Mouse (Mus musculus) right cerebral cortex, adult 18-20 months (tissue): ENCODE measurements at regions not wholly inside any gene's neighbourhood (a gene's known extent, or its start where the extent isn't known, plus 50 kb on each side); places are given as distances from the start of the nearest gene placed in this dataset.
A peak's percentile ranks its signal among the peaks of the same experiment; 100 is the strongest.

ENCODE experiments used
- DNase-seq: peaks from one replicate; pipeline ENCODE4 v3.0.0; 2022; ENCODE audit warnings: mixed read lengths

GRCm38 (mm10) chr4:153003338-153003737 is 479.3 kb downstream of the Ajap1 start:
- no peak for DNase-seq

GRCm38 (mm10) chr4:153002516-153002915 is 480.1 kb downstream of the Ajap1 start:
- peak; percentile 46 for DNase-seq

GRCm38 (mm10) chr4:153001761-153002160 is 480.9 kb downstream of the Ajap1 start:
- DNase-seq: no peak

- no peak for DNase-seq
Measured at GRCm38 (mm10) chr4:152999526-152999925, 483.1 kb downstream of the Ajap1 start.

- DNase-seq: no peak
Measured at GRCm38 (mm10) chr4:152997251-152997650, 485.4 kb downstream of the Ajap1 start.

- DNase-seq: no peak
Measured at GRCm38 (mm10) chr4:152996641-152997040, 486.0 kb downstream of the Ajap1 start.

GRCm38 (mm10) chr4:152995052-152995595 is 487.5 kb downstream of the Ajap1 start:
- DNase-seq: no peak

GRCm38 (mm10) chr4:152994206-152994605 is 488.4 kb downstream of the Ajap1 start:
- no peak for DNase-seq

GRCm38 (mm10) chr4:152990266-152990665 is 492.3 kb downstream of the Ajap1 start:
- no peak for DNase-seq

- DNase-seq: peak; percentile 51
Measured at GRCm38 (mm10) chr4:152987726-152988125, 494.9 kb downstream of the Ajap1 start.

- no peak for DNase-seq
Measured at GRCm38 (mm10) chr4:152975012-152975675, 497.5 kb upstream of the Kcnab2 start.

GRCm38 (mm10) chr4:152963001-152963400 is 485.3 kb upstream of the Kcnab2 start:
- no peak for DNase-seq

- DNase-seq: no peak
Measured at GRCm38 (mm10) chr4:152962165-152962564, 484.5 kb upstream of the Kcnab2 start.

- DNase-seq: no peak
Measured at GRCm38 (mm10) chr4:152961677-152962076, 484.0 kb upstream of the Kcnab2 start.

GRCm38 (mm10) chr4:152959627-152960230 is 482.1 kb upstream of the Kcnab2 start:
- DNase-seq: peak; percentile 48

GRCm38 (mm10) chr4:152953237-152953974 is 475.7 kb upstream of the Kcnab2 start:
- no peak for DNase-seq

- DNase-seq: no peak
Measured at GRCm38 (mm10) chr4:152948956-152949355, 471.3 kb upstream of the Kcnab2 start.

- no peak for DNase-seq
Measured at GRCm38 (mm10) chr4:152941159-152941558, 463.5 kb upstream of the Kcnab2 start.

GRCm38 (mm10) chr4:152936614-152937013 is 458.9 kb upstream of the Kcnab2 start:
- DNase-seq: no peak

- no peak for DNase-seq
Measured at GRCm38 (mm10) chr4:152935484-152935883, 457.8 kb upstream of the Kcnab2 start.

- DNase-seq: no peak
Measured at GRCm38 (mm10) chr4:152928422-152928985, 450.8 kb upstream of the Kcnab2 start.

GRCm38 (mm10) chr4:152920261-152920660 is 442.6 kb upstream of the Kcnab2 start:
- no peak for DNase-seq

GRCm38 (mm10) chr4:152919851-152920250 is 442.2 kb upstream of the Kcnab2 start:
- DNase-seq: no peak
